Mouse (Mus musculus): ENCODE measurements around the gene 4933428G20Rik. TPM values are rescaled to one million over a fixed set of nuclear protein-coding genes. Genes with fewer than 3 reads are reported as not detected.

The 4933428G20Rik gene
- polyA plus RNA-seq, 1 experiment from 2014 or later = 0.87 TPM

GRCm38 (mm10) chr11:97528282-97528808, 28.2 kb upstream of the 4933428G20Rik start:
- no peaks in the 10 kb centered on the region for H3K9me3 ChIP-seq (ENCODE audit: control insufficient read depth, low read length)
- peaks cover 16% of the 10 kb centered on the region for H3K27me3 ChIP-seq (ENCODE audit: control insufficient read depth, insufficient read depth, low read depth, low read length)
- H3K4me1 ChIP-seq (replicated peaks; ENCODE audit: control insufficient read depth, insufficient read depth, low read length) = peaks cover 19% of the 10 kb centered on the region
- H3K36me3 ChIP-seq (ENCODE audit: control insufficient read depth, insufficient read depth, low read length) = no peaks in the 10 kb centered on the region
- 74% methylated on average over 18 of the region's 18 CpGs for WGBS
- H3K27ac ChIP-seq (ENCODE audit: low read length) = no peak overlapping the region
- H3K9ac ChIP-seq (ENCODE audit: low read length) = no peak overlapping the region
- no peak for ATAC-seq (ENCODE audit: low read depth)
- H3K4me2 ChIP-seq (ENCODE audit: low read depth, low read length) = no peak overlapping the region
- no peak overlapping the region for H3K4me3 ChIP-seq (ENCODE audit: low read length)

GRCm38 (mm10) chr11:97525313-97525712, 25.2 kb upstream of the 4933428G20Rik start:
- Histone ChIP-seq H3K9me3 (ENCODE audit: control insufficient read depth, low read length) (no peaks in the 10 kb centered on the region), H3K36me3 (ENCODE audit: control insufficient read depth, insufficient read depth, low read length) (no peaks in the 10 kb centered on the region), H3K9ac (ENCODE audit: low read length) (no peak overlapping the region), H3K4me1 (replicated peaks; ENCODE audit: control insufficient read depth, insufficient read depth, low read length) (peaks cover 12% of the 10 kb centered on the region), H3K4me3 (ENCODE audit: low read length) (no peak overlapping the region), H3K4me2 (ENCODE audit: low read depth, low read length) (no peak overlapping the region), H3K27ac (ENCODE audit: low read length) (no peak overlapping the region), H3K27me3 (ENCODE audit: control insufficient read depth, insufficient read depth, low read depth, low read length) (no peaks in the 10 kb centered on the region)
- no peak for ATAC-seq (ENCODE audit: low read depth)
- WGBS = 85% methylated on average over 6 of the region's 6 CpGs

- H3K27ac ChIP-seq (ENCODE audit: low read length) = no peak overlapping the region
- no peak overlapping the region for H3K4me2 ChIP-seq (ENCODE audit: low read depth, low read length)
- H3K27me3 ChIP-seq (ENCODE audit: control insufficient read depth, insufficient read depth, low read depth, low read length) = no peaks in the 10 kb centered on the region
- WGBS = 30% methylated on average over 9 of the region's 9 CpGs
- no peak overlapping the region for H3K4me3 ChIP-seq (ENCODE audit: low read length)
- no peaks in the 10 kb centered on the region for H3K9me3 ChIP-seq (ENCODE audit: control insufficient read depth, low read length)
- no peak for ATAC-seq (ENCODE audit: low read depth)
- H3K4me1 ChIP-seq (replicated peaks; ENCODE audit: control insufficient read depth, insufficient read depth, low read length) = peaks cover 12% of the 10 kb centered on the region
- no peaks in the 10 kb centered on the region for H3K36me3 ChIP-seq (ENCODE audit: control insufficient read depth, insufficient read depth, low read length)
- H3K9ac ChIP-seq (ENCODE audit: low read length) = 0 out of 2 replicates have a peak overlapping the region, but pooled peaks have one; percentile 8
These were observed 24.2 kb upstream of the 4933428G20Rik start for GRCm38 (mm10) chr11:97524306-97524705.

GRCm38 (mm10) chr11:97523827-97524261, 23.7 kb upstream of the 4933428G20Rik start:
- Histone ChIP-seq H3K4me3 (ENCODE audit: low read length) (no peak overlapping the region), H3K9ac (ENCODE audit: low read length) (0 out of 2 replicates have a peak overlapping the region, but pooled peaks have one; percentile 8), H3K27me3 (ENCODE audit: control insufficient read depth, insufficient read depth, low read depth, low read length) (no peaks in the 10 kb centered on the region), H3K4me1 (replicated peaks; ENCODE audit: control insufficient read depth, insufficient read depth, low read length) (peaks cover 12% of the 10 kb centered on the region), H3K9me3 (ENCODE audit: control insufficient read depth, low read length) (no peaks in the 10 kb centered on the region), H3K36me3 (ENCODE audit: control insufficient read depth, insufficient read depth, low read length) (no peaks in the 10 kb centered on the region), H3K4me2 (ENCODE audit: low read depth, low read length) (no peak overlapping the region), H3K27ac (ENCODE audit: low read length) (no peak overlapping the region)
- WGBS = 4% methylated on average over 1 of the region's 1 CpGs
- ATAC-seq (ENCODE audit: low read depth) = no peak

GRCm38 (mm10) chr11:97523107-97523506, 23.0 kb upstream of the 4933428G20Rik start:
- Histone ChIP-seq H3K27me3 (ENCODE audit: control insufficient read depth, insufficient read depth, low read depth, low read length) (no peaks in the 10 kb centered on the region), H3K4me3 (ENCODE audit: low read length) (no peak overlapping the region), H3K27ac (ENCODE audit: low read length) (no peak overlapping the region), H3K4me2 (ENCODE audit: low read depth, low read length) (no peak overlapping the region), H3K9me3 (ENCODE audit: control insufficient read depth, low read length) (no peaks in the 10 kb centered on the region), H3K36me3 (ENCODE audit: control insufficient read depth, insufficient read depth, low read length) (no peaks in the 10 kb centered on the region), H3K9ac (ENCODE audit: low read length) (no peak overlapping the region), H3K4me1 (replicated peaks; ENCODE audit: control insufficient read depth, insufficient read depth, low read length) (peaks cover 12% of the 10 kb centered on the region)
- WGBS = 84% methylated on average over 14 of the region's 14 CpGs
- no peak for ATAC-seq (ENCODE audit: low read depth)

GRCm38 (mm10) chr11:97521741-97522474, 21.8 kb upstream of the 4933428G20Rik start:
- 77% methylated on average over 29 of the region's 29 CpGs for WGBS
- no peak for ATAC-seq (ENCODE audit: low read depth)

GRCm38 (mm10) chr11:97520541-97520940, 20.4 kb upstream of the 4933428G20Rik start:
- Histone ChIP-seq H3K4me3 (ENCODE audit: low read length) (no peak overlapping the region), H3K36me3 (ENCODE audit: control insufficient read depth, insufficient read depth, low read length) (no peaks in the 10 kb centered on the region), H3K27ac (ENCODE audit: low read length) (no peak overlapping the region), H3K4me2 (ENCODE audit: low read depth, low read length) (no peak overlapping the region), H3K9me3 (ENCODE audit: control insufficient read depth, low read length) (no peaks in the 10 kb centered on the region), H3K27me3 (ENCODE audit: control insufficient read depth, insufficient read depth, low read depth, low read length) (no peaks in the 10 kb centered on the region), H3K4me1 (replicated peaks; ENCODE audit: control insufficient read depth, insufficient read depth, low read length) (peaks cover 12% of the 10 kb centered on the region), H3K9ac (ENCODE audit: low read length) (no peak overlapping the region)
- no peak for ATAC-seq (ENCODE audit: low read depth)
- whole genome bisulfite sequencing = 94% methylated on average over 7 of the region's 7 CpGs

More at GRCm38 (mm10) chr11:97521741-97522474, 21.8 kb upstream of the 4933428G20Rik start:
- H3K4me2 ChIP-seq (ENCODE audit: low read depth, low read length) = no peak overlapping the region
- no peaks in the 10 kb centered on the region for H3K9me3 ChIP-seq (ENCODE audit: control insufficient read depth, low read length)
- peaks cover 12% of the 10 kb centered on the region for H3K4me1 ChIP-seq (replicated peaks; ENCODE audit: control insufficient read depth, insufficient read depth, low read length)
- H3K27ac ChIP-seq (ENCODE audit: low read length) = no peak overlapping the region
- H3K9ac ChIP-seq (ENCODE audit: low read length) = no peak overlapping the region
- no peak overlapping the region for H3K4me3 ChIP-seq (ENCODE audit: low read length)
- H3K36me3 ChIP-seq (ENCODE audit: control insufficient read depth, insufficient read depth, low read length) = no peaks in the 10 kb centered on the region
- H3K27me3 ChIP-seq (ENCODE audit: control insufficient read depth, insufficient read depth, low read depth, low read length) = no peaks in the 10 kb centered on the region

- no peak for ATAC-seq (ENCODE audit: low read depth)
- no peak overlapping the region for H3K27ac ChIP-seq (ENCODE audit: low read length)
- H3K4me2 ChIP-seq (ENCODE audit: low read depth, low read length) = no peak overlapping the region
- H3K4me1 ChIP-seq (replicated peaks; ENCODE audit: control insufficient read depth, insufficient read depth, low read length) = peaks cover 6% of the 10 kb centered on the region; the same call in 1 of the 2 replicates
- 80% methylated on average over 3 of the region's 3 CpGs for WGBS
- no peaks in the 10 kb centered on the region for H3K36me3 ChIP-seq (ENCODE audit: control insufficient read depth, insufficient read depth, low read length)
- no peaks in the 10 kb centered on the region for H3K27me3 ChIP-seq (ENCODE audit: control insufficient read depth, insufficient read depth, low read depth, low read length)
- no peak overlapping the region for H3K4me3 ChIP-seq (ENCODE audit: low read length)
- H3K9me3 ChIP-seq (ENCODE audit: control insufficient read depth, low read length) = no peaks in the 10 kb centered on the region
- H3K9ac ChIP-seq (ENCODE audit: low read length) = no peak overlapping the region
These were observed 12.9 kb upstream of the 4933428G20Rik start for GRCm38 (mm10) chr11:97513066-97513465.

- H3K36me3 ChIP-seq (ENCODE audit: control insufficient read depth, insufficient read depth, low read length) = no peaks in the 10 kb centered on the region
- no peaks in the 10 kb centered on the region for H3K27me3 ChIP-seq (ENCODE audit: control insufficient read depth, insufficient read depth, low read depth, low read length)
- H3K4me2 ChIP-seq (ENCODE audit: low read depth, low read length) = peak overlapping the region; percentile 27; the same call in 1 of the 2 replicates
- no peak overlapping the region for H3K9ac ChIP-seq (ENCODE audit: low read length)
- no peak overlapping the region for H3K4me3 ChIP-seq (ENCODE audit: low read length)
- H3K9me3 ChIP-seq (ENCODE audit: control insufficient read depth, low read length) = no peaks in the 10 kb centered on the region
- 59% methylated on average over 6 of the region's 6 CpGs for WGBS
- H3K4me1 ChIP-seq (replicated peaks; ENCODE audit: control insufficient read depth, insufficient read depth, low read length) = peaks cover 6% of the 10 kb centered on the region; the same call in 1 of the 2 replicates
- peak overlapping the region; percentile 73 for H3K27ac ChIP-seq (ENCODE audit: low read length)
- ATAC-seq (ENCODE audit: low read depth) = no peak
These were observed 12.4 kb upstream of the 4933428G20Rik start for GRCm38 (mm10) chr11:97512511-97512910.
